Mouse (Mus musculus): ENCODE results near the gene Abca13. TPM values are rescaled to one million over a fixed set of nuclear protein-coding genes. Genes with fewer than 3 reads are reported as not detected.
"Not testable (repeated sequence)": the region's sequence is repeated elsewhere in the genome, so short reads cannot be mapped to it uniquely, and the experiment has no call there.

Abca13 gene
- polyA plus RNA-seq, 1 experiment from 2014 or later: 0.03 TPM

DNA sequence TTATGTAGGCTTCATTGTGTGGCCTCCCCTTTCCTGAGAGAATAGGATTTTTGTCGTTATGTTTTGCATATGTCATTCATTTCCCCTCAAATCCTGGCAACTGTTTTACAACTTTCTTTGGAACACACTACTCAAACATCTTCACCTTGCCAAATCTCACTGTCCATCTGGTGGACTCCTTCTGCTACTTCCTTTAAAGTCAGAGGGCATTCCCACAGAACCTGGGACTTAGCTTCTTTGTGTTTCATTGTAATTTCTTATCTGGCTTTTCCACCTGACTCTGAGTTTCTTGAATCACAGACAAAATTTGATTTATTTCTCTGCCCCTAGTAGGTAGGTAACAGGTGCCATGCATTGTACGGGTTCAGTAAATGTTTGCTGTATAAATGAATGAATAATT is 248.0 kb downstream of the Abca13 start:
- Histone ChIP-seq H3K4me3 (no peak overlapping the region), H3K27ac (replicated peaks) (no peak overlapping the region), H3K27me3 (no peaks in the 10 kb centered on the region), H3K36me3 (no peaks in the 10 kb centered on the region), H3K4me1 (replicated peaks) (no peaks in the 10 kb centered on the region), H3K9ac (no peak overlapping the region), H3K4me2 (no peak overlapping the region), H3K9me3 (no peaks in the 10 kb centered on the region)
- ATAC-seq (ENCODE audit: low FRiP score, low read depth): no peak
- 78% methylated on average over 2 of the region's 2 CpGs for WGBS

DNA sequence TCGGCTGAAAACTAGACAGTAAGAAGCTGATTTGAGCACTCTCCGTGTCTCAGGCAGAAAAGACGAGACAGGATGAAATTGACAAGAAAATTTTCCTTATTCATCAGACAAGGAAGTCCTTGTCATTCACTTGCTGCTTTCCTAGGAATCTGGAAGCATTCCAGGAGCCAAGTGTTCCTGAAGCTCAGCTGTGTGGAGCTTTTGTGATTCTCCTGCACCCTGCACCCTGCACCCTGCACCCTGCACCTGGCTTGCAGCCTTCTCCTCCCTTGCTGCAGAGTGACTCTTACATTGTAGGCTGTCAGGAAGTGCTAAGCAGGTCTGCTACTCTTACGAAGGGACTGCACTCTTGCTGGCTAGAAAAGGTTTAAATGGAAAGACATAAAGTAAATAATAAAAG is 249.4 kb downstream of the Abca13 start:
- H3K36me3 ChIP-seq: no peaks in the 10 kb centered on the region
- no peak overlapping the region for H3K27ac ChIP-seq (replicated peaks)
- no peaks in the 10 kb centered on the region for H3K4me1 ChIP-seq (replicated peaks)
- no peak overlapping the region for H3K4me3 ChIP-seq
- no peak for ATAC-seq (ENCODE audit: low FRiP score, low read depth)
- no peak overlapping the region for H3K4me2 ChIP-seq
- H3K27me3 ChIP-seq: no peaks in the 10 kb centered on the region
- no peaks in the 10 kb centered on the region for H3K9me3 ChIP-seq
- H3K9ac ChIP-seq: no peak overlapping the region
- 59% methylated on average over 4 of the region's 4 CpGs for WGBS

DNA sequence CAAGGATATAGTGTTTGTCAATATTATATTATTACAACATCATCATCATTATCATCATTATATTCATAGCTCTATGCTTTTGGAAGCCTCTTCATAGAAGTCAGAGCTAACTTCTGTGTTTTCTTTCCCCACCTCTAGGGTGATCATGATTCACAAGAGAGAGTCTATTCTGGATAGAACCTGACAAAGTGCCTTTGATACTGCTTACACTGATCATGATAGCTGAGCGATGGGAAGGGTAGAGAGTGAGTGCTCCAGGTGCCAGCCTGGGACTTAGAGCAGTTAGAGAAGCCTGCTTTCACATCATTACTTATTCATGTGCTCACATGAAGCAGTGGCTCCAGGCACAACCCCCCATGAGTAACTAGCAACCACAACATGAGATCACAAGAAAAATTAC is 280.7 kb downstream of the Abca13 start:
- ATAC-seq (ENCODE audit: low FRiP score, low read depth): no peak
- WGBS: 81% methylated on average over 1 of the region's 1 CpGs

DNA sequence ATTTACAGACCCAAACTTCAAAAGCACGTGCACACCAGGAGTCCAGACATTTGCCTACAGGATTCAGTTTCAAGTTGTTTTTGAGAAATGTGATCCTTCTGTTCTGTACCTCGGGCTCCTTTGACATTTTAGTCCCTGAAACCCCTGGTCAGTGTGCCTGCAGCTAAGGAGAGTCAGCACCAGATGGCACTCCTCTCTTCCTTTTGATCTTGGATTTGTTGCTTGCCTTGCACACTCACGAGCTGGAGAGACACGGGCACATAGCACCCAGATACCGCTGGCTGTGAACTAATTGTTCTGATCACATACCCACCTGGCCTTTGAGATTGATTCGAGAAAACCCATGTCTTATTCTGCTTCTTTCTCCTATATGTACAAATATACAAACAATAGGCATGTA is 289.8 kb downstream of the Abca13 start:
- H3K27me3 ChIP-seq: no peaks in the 10 kb centered on the region
- H3K27ac ChIP-seq (replicated peaks): no peak overlapping the region
- ATAC-seq (ENCODE audit: low FRiP score, low read depth): peak; percentile 61; the same call in 1 of the 2 replicates
- no peak overlapping the region for H3K9ac ChIP-seq
- H3K4me3 ChIP-seq: no peak overlapping the region
- no peaks in the 10 kb centered on the region for H3K36me3 ChIP-seq
- no peak overlapping the region for H3K4me2 ChIP-seq
- 22% methylated on average over 6 of the region's 6 CpGs for whole genome bisulfite sequencing
- H3K9me3 ChIP-seq: 0 out of 2 replicates have a peak, but pooled peaks cover 4% of the 10 kb centered on the region
- no peaks in the 10 kb centered on the region for H3K4me1 ChIP-seq (replicated peaks)

More for the DNA sequence above, 280.7 kb downstream of the Abca13 start:
- H3K4me1 ChIP-seq (replicated peaks): no peaks in the 10 kb centered on the region
- no peak overlapping the region for H3K4me2 ChIP-seq
- no peak overlapping the region for H3K9ac ChIP-seq
- H3K4me3 ChIP-seq: no peak overlapping the region
- H3K27ac ChIP-seq (replicated peaks): no peak overlapping the region
- H3K36me3 ChIP-seq: no peaks in the 10 kb centered on the region
- H3K27me3 ChIP-seq: no peaks in the 10 kb centered on the region
- no peaks in the 10 kb centered on the region for H3K9me3 ChIP-seq

DNA sequence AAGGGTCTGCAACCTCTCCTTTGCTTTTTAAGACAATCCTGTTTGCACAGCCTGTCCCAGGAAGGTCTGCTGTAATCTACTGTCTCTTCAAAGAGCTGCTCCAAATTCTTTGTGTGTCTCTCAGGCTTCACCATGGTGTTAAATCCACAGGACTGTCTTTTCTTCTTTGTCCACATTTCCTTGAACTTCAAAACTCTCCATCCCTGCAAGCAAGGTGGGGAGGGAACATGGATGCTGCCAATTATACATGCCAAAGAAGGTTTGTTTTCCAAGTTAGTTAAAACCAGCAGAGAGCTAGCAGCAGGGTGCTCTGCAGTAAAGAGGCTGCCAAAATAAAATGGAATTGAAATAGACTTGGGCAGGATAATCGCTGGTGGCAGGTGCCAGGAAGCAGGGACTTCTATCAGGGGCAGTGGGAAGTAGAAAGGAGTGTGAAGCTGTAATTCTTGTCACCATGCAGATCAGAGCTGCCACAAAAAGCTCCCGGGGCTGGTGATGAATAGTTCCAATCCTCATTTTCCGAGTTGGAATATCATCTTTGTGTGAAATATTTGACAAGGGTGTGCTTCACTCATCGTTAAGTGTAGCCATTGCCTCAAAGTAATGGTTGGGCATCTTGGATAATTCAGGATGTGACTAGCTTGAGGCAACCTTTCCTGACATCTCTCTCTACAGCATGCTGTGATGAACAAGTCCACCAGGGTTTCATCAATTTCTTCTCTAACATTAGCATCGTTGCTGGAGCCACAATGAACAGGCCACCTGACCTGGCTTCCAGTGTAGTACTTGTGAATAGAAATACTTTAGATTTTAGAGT is 308.8 kb downstream of the Abca13 start:
- H3K36me3 ChIP-seq: no peaks in the 10 kb centered on the region
- no peak overlapping the region for H3K9ac ChIP-seq
- 55% methylated on average over 5 of the region's 5 CpGs for WGBS
- no peaks in the 10 kb centered on the region for H3K9me3 ChIP-seq
- H3K4me1 ChIP-seq (replicated peaks): no peaks in the 10 kb centered on the region
- H3K4me3 ChIP-seq: no peak overlapping the region
- H3K4me2 ChIP-seq: no peak overlapping the region
- no peak overlapping the region for H3K27ac ChIP-seq (replicated peaks)
- H3K27me3 ChIP-seq: no peaks in the 10 kb centered on the region
- peak; percentile 66; the same call in 1 of the 2 replicates for ATAC-seq (ENCODE audit: low FRiP score, low read depth)

DNA sequence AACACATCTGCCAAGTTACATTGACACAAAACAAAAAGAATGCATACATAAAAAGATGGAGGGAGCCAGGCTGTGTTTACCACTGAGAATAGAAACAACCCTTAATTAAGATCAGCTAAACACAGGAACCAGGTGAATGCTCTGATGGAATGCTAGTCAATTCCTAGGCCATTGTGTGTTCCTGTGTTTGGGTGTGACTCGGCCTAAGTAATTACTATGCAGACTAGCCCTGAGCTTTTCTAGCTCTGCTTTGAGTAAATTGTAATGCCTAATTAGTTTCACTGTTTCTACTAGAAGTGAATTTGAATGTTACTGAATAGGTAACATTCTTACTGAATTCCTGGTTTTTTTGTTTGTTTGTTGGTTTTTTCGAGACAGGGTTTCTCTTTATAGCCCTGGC is 323.2 kb downstream of the Abca13 start:
- H3K4me2 ChIP-seq; H3K36me3 ChIP-seq; H3K4me3 ChIP-seq; H3K9me3 ChIP-seq; H3K9ac ChIP-seq; ATAC-seq (ENCODE audit: low FRiP score, low read depth); H3K27me3 ChIP-seq; H3K27ac ChIP-seq (replicated peaks); H3K4me1 ChIP-seq (replicated peaks): not testable (repeated sequence)
- 70% methylated on average over 2 of the region's 2 CpGs for WGBS

DNA sequence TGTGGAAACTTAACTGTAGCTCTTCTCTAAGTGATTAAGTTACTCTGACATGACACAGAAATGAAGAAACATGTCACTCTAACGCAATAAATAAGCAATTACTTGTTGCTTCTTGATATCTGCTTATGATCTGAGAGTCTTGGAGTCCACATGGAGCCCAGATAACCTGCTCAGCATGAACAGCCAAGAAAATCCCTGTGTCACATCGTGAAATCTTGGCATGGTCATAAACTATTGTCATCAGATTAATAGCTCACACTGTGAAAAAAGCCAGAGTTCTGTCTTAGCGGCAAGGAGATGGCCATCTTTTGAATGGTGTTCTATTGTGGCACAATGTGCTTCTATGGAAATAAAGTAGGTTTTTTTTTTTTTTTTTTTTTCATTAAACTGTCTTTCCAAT is 336.8 kb downstream of the Abca13 start:
- 69% methylated on average over 3 of the region's 3 CpGs for WGBS
- no peak overlapping the region for H3K9ac ChIP-seq

DNA sequence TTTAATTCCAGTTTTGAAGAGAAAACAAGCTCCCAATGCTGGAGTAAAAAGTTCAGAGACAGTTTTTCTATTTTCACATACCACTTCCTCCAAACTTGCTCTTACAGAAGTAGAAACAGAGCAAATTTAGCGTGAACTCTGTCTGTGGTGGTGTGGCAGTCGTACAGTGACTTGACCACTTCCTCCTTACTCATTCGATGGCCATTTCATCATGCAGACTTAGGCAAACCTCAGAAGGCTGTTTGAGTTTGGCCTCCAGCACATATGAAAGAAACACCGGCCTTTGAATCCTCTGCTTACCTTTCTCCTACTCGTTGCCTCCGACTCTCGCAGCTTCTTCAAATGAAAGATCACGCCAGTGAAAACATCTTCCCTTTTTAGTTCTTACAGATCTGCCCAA is 340.0 kb downstream of the Abca13 start:
- ATAC-seq (ENCODE audit: low FRiP score, low read depth): no peak
- no peak overlapping the region for H3K27ac ChIP-seq (replicated peaks)
- 93% methylated on average over 8 of the region's 8 CpGs for WGBS

More for the DNA sequence above, 336.8 kb downstream of the Abca13 start:
- no peak for ATAC-seq (ENCODE audit: low FRiP score, low read depth)
- H3K9me3 ChIP-seq: no peaks in the 10 kb centered on the region
- H3K4me1 ChIP-seq (replicated peaks): no peaks in the 10 kb centered on the region
- H3K27me3 ChIP-seq: no peaks in the 10 kb centered on the region
- H3K4me3 ChIP-seq: no peak overlapping the region
- H3K27ac ChIP-seq (replicated peaks): no peak overlapping the region
- no peak overlapping the region for H3K4me2 ChIP-seq
- H3K36me3 ChIP-seq: no peaks in the 10 kb centered on the region

DNA sequence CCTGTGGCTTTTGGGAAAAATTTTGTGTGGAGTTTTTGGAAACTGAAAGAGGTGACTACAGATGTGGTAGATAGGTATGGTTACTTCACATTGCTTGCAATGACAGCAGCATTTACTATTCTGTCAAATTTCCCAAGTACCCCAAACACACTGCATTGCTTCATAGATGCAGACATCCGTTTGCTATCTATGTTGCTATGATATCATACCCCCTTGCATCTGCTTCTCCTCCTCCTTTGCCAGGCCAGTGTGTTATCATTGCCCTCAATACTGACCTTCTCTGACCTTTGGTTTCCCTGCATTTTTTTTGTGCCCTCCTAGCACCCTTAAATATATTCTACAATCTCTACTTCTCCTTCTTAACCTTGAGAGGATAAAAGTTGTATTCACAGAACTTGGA is 341.4 kb downstream of the Abca13 start:
- no peak overlapping the region for H3K4me2 ChIP-seq
- no peak overlapping the region for H3K4me3 ChIP-seq
- ATAC-seq (ENCODE audit: low FRiP score, low read depth): no peak
- no peaks in the 10 kb centered on the region for H3K9me3 ChIP-seq
- H3K9ac ChIP-seq: no peak overlapping the region
- 91% methylated on average over 1 of the region's 1 CpGs for WGBS
- H3K27me3 ChIP-seq: no peaks in the 10 kb centered on the region
- H3K27ac ChIP-seq (replicated peaks): no peak overlapping the region
- no peaks in the 10 kb centered on the region for H3K36me3 ChIP-seq
- H3K4me1 ChIP-seq (replicated peaks): no peaks in the 10 kb centered on the region

More for the DNA sequence above, 340.0 kb downstream of the Abca13 start:
- Histone ChIP-seq H3K36me3 (no peaks in the 10 kb centered on the region), H3K4me1 (replicated peaks) (no peaks in the 10 kb centered on the region), H3K4me3 (no peak overlapping the region), H3K4me2 (no peak overlapping the region), H3K9me3 (no peaks in the 10 kb centered on the region), H3K27me3 (no peaks in the 10 kb centered on the region), H3K9ac (no peak overlapping the region)

DNA sequence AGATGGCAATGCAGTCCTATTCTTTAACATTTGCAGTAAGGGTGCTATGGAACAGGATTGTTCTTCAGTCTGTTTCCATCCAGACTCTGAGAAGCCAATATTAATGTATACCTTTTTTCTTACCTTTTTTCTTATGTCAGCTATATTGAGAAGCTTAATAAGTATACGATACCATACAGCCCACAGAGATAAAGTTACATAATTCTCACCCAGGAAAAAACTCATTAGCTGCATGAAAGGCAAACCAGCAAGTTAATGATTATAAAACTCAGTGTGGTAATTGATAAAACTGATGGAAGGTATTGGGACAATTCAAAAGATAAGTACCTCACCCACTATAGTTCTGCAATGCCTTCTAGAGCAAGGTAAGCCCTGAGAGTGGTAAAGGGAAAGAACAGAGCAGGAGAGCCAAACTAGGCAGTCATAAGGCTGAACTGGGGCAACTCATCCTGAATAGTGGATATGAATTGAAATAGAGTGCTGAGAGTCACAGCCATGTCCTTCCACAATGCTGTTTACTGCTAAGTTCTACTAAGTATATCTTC is 342.0 kb downstream of the Abca13 start:
- no peaks in the 10 kb centered on the region for H3K36me3 ChIP-seq
- 92% methylated on average over 1 of the region's 1 CpGs for WGBS
- H3K9me3 ChIP-seq: no peaks in the 10 kb centered on the region
- H3K27me3 ChIP-seq: no peaks in the 10 kb centered on the region
- no peak overlapping the region for H3K27ac ChIP-seq (replicated peaks)
- no peak overlapping the region for H3K4me3 ChIP-seq
- no peak overlapping the region for H3K4me2 ChIP-seq
- no peaks in the 10 kb centered on the region for H3K4me1 ChIP-seq (replicated peaks)
- ATAC-seq (ENCODE audit: low FRiP score, low read depth): no peak
- H3K9ac ChIP-seq: no peak overlapping the region

DNA sequence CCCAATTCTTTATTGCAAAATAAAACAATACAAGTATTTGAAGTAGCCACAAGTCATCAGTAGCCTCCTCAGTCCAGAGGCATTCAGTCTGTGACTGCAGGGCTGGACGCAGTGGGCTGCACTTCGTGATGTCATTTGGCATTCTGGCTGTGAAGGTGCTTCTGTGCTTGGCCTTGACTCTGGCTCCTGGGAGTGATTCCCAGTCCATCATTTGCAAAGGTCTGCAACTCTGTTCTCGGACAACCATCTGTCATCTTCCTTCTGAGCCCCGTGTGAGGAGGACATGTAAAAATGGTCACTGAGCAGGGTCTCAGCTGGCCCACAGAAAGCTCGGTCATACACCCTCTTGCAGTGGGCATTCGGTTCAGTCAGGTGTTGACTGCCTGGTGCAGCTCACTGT is 345.1 kb downstream of the Abca13 start:
- Histone ChIP-seq H3K4me3 (no peak overlapping the region), H3K4me1 (replicated peaks) (no peaks in the 10 kb centered on the region), H3K27ac (replicated peaks) (no peak overlapping the region), H3K27me3 (no peaks in the 10 kb centered on the region), H3K9ac (no peak overlapping the region), H3K4me2 (no peak overlapping the region), H3K9me3 (no peaks in the 10 kb centered on the region), H3K36me3 (no peaks in the 10 kb centered on the region)
- ATAC-seq (ENCODE audit: low FRiP score, low read depth): no peak
- WGBS: 80% methylated on average over 6 of the region's 6 CpGs

DNA sequence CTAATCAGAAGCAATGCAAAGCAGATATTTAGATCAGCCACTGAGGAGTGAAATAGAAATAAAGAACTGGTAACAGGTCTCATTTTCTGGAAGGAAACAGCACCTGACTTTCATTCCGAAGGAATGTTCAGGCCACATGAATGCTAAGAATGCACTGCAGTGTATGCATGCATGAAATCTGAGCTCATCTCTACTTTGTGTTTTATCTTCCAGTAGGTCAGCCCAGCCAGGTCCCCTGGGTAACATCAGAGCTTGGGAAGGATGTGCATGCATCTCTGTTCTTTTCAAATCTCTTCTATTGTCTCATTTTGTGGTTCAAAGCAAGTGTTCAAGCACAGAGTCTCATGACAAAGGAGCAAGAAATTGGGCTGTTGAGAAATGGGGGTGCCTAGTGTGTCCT is 346.6 kb downstream of the Abca13 start:
- Histone ChIP-seq H3K9me3 (no peaks in the 10 kb centered on the region), H3K9ac (no peak overlapping the region), H3K4me3 (no peak overlapping the region), H3K27me3 (no peaks in the 10 kb centered on the region), H3K27ac (replicated peaks) (no peak overlapping the region), H3K4me2 (no peak overlapping the region), H3K4me1 (replicated peaks) (no peaks in the 10 kb centered on the region), H3K36me3 (no peaks in the 10 kb centered on the region)
- ATAC-seq (ENCODE audit: low FRiP score, low read depth): no peak
- 60% methylated on average over 1 of the region's 1 CpGs for WGBS

All from hindbrain, embryonic 15.5 days (tissue).